Mouse (Mus musculus) mesoderm, embryonic 11.5 days (tissue): ENCODE results near the gene Stam2.

Experiments used
- DNase-seq: peaks from one replicate; pipeline ENCODE4 v3.0.0-alpha.2; 2012; ENCODE audit warnings: low read depth, low spot score

Gene Stam2

DNA sequence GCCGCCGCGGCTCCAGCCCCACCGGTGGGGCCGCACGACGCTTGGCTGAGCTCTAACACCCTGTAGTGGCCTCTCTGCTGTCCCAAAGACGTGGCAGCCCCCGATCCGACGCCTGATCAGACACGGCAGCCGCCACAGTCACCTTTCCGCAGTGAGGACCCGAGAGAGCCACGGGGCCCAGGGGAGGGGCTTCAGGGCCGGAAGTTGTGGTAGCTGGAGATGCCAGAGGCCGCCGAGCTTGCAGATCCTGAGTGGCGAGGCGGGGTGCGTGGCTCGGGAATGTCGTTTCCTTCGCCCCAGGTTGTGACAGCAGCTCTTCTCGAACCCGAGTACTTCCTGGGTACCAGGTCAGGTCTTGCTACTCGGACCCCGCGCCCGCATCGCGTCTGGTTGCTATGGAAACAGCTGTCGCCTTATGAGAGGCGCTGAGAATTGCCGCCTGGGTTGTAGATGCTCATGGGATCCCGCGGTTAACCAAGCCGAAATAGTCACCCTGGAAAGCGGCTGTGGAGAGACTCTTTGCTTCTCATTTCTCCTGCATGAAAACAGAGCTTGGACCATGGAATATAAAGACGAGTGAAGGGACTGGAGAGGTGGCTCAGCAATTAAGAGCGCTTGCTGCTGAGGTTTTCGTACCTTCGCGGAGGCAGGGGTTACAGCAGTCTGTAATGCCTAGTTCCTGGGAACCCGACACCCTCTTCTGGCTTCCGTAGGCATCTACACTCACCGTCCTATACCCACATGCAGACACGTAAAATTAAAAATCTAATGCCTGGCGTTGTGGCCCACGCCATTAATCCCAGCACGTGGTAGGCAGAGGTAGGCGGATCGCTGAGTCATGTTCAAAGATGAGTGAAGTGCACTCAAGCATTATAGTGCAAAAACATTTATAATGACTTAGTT, at the start of gene Stam2:
Stam2 (minus strand) TSS at position 26 of the 903 bp plus-strand sequence.
- DNase-seq = peak; percentile 84

DNA sequence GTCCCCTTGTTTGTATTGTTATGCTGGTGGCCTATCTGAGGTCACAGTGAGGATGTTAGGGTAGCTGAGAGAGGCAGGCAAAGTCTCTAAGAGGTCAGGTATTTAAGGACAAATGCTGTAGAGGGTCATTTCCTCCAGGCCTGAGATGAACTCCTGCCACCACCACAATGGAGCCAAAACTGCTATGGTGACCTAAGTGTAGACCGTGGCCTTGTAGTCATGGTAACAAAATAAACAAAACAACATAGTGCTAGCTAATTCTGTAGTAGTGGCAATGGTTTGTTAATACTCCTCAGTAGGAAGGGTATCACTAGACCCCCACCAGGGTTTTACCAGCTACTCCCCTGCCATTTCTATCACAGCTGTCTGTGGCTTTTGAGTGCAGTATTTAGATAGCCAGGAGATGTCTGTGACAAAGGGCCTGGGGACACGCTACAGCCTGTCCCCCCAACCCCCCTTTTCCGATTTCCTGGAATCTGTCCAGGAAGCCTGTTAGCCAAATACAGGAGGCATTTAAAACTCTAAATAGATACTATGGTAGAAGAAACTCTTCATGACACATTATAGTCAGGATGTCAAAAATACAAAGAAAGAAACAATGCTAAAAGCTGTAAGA, 43.1 kb upstream of the Stam2 start:
- DNase-seq = peak; percentile 26

DNA sequence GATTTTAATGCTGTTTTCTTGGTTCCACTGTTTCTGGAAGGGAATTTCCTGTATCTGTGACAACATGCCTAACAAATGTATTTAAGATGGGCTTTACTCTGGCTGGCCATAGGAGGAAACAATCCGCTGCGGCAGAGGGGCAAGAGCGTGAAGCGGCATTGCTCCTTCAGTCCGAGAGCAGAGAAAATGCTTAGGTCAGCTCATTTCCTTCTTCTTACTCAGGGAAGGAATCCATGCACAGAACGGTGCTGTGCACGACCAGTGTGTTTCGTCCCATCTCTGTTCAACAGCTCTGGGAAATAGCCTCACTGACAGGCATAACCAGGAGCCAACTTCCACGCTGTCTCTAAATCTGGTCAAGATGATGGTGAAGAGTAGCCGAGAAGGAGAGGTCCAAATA, 37.9 kb upstream of the Stam2 start:
- DNase-seq = no peak

DNA sequence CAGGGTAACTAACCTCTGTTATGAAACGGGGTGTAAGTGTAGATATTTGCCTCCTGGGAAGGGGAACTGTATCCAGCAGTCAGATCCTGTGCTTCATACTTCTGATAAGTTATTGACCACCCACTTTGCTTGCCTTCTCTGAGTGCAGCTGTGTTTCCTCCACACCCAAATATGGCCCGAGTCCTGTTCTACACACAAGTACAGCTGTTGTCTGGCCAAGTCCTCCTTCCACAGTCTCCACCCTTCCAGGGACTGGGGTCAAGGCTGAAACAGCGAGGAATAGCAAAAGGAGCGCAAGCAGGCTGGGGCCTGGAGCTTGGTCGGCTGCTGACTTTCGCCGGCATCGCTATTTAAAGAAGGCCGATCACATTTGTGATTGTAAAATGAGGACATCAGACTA, 37.3 kb upstream of the Stam2 start:
- no peak for DNase-seq

DNA sequence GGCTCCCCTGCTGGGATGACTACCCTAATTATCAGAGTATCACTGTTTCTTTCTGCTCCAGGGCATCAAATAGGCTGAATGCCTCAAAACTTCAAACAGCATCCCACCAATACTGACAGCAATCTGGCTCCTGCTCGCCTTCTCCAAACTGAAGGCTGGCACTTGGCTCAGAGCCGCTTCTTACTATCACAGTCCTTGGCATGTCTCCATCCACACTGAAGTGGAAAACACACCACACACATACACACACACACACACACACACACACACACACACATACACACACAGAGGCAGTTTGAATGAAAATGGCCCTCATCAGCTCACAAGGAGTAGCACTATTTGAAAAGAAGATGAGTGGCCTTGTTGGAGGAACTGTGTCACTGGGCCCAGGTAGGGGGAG, 35.8 kb upstream of the Stam2 start:
- no peak for DNase-seq

DNA sequence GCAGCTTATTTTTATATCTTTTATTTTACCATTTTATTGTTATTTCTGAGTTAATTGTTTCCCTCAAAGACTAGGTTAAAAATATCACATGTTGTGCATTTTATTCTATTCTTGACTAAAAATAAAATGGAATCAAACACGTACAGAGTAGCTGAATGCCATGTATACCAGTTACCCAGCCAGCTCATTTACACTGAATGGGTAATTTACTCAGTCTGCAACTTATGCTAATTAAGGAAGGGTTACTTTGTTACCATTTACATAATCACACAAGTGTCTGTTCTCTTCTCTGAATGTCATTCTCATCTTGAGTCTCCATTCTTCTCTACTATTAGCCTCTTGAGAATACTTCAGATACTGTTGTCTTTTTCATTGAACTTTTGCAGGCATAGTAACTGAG, 32.3 kb upstream of the Stam2 start:
- no peak for DNase-seq

DNA sequence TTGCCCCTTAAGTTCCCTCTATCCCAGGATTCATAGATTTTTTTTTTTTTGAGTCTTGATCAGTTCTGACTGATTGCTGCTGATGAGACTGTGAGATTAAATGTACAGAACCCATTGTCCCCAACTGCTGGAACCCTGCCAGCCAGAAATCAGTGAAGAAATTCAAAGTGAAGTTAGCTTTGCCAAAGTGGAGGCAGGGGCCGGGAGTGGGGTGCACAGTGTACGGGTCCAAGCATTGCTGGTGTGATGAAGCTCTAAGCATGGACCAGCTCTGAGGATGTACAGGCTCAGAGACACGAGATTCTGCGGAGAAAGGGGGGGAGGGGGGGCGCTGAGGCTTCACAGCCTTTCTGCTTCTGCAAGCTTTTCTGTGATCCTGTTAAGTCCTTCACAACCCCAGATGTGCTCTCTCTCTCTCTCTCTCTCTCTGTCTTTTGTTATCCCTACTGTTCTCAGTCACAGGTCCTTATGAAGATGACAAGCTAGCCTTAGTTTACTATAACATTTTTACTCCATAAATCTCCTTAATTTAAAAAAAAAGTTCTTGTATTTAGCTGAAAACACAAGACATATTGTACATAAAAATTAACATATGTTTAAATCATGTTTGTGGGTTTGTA, 30.8 kb upstream of the Stam2 start:
- DNase-seq = no peak

DNA sequence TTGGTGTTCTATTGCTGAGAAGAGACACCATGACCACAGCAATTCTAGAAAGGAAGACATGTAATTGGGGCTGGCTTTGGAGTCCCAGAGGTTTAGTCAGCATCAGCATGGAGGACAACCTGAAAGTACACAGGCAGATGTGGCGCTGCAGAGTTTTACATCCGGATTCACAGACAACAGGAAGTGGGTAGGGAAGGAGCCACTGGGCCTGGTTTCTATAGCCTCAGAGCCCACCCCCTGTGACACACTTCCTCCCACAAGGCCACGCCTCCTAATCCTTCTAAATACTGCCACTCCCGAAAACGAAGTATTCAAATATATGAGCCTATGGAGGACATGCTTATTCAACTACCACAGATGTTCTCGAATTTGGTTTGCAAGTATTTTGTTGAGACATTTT, 23.0 kb upstream of the Stam2 start:
- DNase-seq = no peak

DNA sequence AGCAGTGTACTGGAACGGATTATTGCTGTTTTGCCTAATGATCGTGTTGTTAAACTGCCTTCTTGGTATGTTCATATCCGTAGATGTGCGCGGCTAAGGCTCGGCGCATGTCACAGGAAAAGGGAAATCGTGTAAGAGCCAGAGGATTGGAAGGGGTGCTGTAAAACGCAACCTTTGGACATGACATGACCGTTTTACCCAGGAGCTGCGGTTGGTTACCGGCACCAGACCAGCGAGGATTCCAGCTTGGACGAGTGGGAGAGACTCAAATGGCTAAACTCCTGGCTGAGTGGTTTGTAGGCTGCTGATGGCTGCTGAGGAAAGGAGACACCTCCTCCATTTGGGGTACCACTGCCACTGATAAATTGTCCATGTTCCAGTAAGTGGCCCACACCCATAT, 21.8 kb upstream of the Stam2 start:
- peak; percentile 25 for DNase-seq

DNA sequence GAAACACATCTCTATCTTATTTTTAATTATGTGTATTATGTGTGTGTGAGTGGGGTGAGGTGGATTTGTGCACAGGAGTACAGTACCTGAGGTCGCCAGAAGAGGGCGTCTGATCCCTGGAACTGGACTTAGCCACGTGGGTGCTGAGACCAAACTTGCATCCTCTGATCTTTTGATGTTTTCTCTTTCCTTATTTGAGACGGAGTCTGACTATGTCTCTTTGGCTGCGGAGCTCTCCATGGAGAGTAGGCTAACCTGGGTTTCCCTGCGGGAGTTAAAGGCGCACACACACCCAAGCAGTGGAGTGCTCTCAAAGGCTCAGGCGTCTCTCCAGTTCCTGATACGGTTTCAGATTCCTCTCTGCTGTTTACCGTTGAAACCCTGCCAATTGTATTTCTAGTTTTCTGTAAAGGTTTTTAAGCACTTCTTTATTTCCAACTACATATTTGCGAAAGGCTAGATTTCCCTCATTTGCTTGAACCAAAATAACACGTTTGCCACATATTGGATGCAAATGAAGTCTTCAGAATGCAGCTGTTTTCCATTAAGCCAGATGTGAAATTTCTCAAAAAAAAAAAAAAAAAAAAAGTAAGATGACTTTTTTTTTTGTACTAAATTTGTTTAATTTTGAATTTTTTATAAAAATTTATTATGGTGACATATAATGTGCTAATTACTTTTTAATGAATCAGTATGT, 21.1 kb upstream of the Stam2 start:
- DNase-seq = peak; percentile 86

DNA sequence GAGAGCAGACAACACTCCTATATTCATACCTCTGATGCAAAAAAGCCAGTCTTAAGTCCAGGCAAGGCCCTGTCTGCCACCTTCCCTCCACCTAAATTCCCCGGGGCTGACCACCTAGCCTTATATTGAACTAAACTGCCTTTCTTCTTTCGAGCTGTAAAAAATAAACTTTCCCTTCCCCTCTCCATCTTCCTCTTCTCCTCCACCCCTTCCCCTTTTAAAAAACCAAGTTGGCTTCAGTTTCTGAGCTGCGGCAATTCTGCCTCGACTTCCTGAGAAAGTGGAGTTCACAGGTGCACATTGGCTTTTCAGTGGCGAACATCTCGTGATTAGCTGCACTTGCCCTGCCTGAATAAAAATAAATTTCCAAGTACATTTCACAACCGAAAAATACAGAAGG, 20.4 kb upstream of the Stam2 start:
- no peak for DNase-seq

DNA sequence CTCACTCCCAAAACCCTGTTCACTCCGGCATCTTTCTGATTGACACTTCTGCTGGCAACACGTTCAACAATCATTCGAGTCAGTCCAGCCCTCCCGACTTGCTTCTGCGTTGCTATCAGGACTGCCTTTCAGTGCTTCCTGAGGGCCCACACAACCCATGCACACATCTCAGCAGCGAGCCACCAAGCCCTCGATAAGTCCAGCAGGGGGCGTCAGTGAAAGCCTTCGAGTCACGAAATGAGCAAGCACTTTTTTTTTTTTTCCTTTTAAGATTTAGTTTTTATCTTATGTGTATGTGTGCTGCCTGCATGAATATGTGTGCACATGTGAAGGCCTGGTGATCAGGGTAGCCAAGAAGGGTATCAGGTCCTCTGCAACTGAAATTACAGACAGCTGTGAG, 16.5 kb upstream of the Stam2 start:
- DNase-seq = peak; percentile 62

DNA sequence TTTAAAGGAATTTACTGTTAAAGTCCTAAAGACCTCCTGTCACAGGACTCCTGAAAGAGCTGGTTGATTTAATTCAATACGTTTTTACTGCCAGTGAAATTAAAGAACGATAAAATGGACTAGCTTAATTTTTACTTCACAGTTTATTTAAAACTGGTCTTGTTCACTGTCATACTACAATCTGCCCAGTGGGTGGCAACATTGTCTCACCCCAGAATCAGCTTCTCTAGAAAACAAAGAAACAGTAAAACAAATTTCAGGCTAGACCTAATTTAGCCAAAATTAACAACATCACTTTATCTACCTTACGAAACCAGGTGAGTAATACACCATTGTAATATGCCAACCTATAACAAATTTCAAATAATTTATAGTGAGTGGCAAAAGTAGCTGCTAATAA, 14.6 kb upstream of the Stam2 start:
- peak; percentile 54 for DNase-seq

DNA sequence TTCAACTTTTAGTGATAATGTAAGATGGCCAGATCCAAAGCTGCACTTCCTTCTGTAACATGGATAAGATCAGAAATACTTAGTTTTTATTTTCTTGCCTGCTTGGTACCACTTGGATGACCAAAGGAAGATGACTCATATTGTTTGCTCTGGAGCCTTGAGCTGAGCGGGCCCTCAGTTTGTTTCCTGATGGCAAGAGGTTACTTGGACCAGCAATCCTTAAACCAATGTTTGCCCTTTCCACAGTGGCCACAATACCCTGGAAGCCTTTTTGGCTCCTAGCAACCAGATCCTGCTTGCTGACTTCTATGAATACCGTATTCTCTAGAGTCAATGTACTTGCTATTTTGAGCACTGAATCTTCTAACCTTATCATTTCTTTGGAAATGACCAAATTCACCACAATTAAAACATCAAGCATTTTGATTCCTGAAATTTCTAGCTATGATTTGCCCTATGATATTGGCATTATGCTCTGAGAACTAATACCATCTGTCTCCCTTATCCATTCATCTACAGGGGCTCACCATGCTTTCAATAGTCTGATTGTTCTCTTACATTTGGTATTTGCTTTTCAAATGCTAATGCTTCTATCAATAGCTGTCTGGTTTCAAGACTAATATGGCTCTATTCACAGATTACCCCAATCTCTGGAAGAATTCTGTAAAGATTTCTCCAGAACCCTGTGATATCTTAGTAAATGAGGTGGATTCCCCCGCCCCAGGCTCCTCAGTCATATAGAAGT, 11.7 kb upstream of the Stam2 start:
- DNase-seq = no peak

DNA sequence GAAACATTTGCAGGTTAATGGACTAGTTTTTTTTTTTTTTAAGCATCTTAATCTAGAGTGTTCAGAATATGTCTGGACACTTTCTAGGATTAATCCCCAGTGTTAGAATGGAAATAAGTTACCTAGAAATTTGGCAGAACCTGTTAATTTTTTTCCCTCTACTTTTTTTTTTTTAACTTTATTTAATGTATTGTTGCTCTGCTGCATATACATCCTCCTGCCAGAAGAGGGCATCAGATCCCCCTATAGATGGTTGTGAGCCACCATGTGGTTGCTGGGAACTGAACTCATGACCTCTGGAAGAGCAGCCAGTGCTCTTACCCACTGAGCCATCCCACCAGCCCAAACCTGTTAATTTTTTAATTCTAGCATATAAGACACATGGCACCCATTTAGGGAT, 2.0 kb upstream of the Stam2 start:
- DNase-seq = no peak

DNA sequence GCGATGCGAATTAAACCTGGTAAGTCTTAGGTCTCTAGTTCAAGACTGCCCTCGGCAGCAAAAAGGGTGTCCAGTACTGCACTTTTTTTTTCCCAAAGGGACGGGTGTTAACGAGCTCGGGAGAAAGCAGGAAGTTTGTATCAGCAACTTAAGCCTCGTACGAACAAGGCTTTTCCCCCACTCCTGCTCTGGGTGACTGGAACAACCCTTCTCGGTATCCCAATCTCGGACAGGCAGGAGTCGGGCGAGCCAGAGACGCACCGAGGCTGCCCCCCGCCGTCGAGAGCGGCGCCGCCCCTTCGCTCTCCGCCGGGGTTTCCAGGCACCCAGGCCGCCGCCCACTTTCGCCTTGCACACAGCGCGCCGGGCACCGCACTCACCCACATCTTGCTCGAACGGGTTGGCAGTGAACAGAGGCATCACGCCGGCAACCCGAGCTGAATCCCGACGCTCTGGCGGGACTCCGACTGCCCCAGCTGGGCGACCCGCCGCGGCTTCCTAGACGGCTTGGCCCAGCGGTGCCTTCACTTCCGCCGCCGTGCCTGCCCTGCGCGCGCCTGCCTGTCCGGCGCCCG, 313 bp downstream of the Stam2 start:
- peak; percentile 63 for DNase-seq

DNA sequence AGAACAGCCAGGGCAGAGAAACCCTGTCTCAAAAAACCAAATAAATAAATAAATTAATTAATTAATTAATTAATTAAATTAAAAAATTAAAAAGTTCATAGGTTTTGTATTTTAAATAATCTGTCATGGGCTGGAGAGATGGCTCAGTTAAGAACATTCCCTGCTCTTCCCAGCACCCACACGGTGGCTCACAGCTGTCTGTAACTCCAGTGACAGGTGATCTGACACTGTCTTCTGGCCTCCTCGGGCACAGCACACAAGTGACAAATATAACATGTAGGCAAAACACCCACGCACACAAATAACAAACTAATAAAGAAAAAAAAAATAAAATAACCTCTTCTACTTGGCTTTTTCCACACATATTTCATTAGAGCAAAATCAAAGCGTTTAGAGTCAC, 1.5 kb downstream of the Stam2 start:
- no peak for DNase-seq

DNA sequence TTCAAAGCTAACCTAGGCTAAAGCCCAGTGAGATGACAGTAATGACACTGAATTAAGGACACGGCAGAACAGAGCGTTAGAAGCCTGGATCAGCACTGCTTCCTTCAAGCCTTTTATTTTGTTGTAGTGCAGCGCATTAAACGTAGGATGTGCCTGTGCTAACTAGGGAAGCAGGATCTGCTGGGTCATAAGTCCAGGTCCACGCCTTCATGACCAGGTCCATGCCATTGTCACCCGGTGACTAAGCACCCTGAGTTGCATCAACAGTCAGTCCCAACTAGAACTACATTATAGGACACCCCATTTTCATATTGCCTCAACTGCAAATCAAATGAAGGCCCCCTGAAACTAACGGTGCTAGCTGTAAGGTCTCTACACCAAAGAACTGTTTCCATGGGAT, 7.6 kb downstream of the Stam2 start:
- DNase-seq = no peak

DNA sequence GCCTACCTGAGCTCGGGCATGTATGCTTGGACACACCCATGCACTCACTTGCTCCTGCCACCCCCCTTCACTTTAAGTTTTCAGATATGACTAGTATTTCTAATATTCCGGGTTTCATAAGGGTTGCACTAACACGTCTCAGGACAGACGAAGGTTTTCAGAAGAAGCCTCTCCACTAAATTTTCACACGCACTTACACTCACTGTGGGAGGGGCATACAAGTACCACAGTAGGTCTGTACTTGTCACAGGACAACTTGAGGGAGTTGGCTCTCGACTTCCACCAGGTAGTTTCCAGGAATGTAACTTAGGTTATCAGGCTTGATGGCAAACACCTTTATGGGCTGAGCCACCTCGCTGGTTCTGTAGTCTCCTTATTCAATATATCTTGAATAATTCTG, 8.4 kb downstream of the Stam2 start:
- no peak for DNase-seq

DNA sequence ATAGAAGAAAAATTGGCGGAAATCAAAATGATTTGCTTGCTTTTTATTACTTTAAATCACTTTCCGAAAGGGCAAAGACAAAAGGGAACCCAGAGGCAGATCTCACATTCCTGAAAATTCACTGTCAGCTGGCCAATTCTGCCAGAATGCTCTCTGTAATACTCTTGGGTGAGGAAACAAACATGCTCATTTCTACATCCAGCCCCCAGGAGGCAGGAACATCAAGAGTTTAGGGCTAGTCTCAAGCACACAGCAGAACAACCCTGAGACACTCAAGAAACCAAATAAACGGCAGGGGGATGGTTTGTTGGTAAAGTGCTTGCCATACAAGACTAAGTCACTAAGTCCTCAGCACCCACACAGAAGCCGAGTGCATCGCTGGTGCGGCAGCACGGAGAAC, 9.5 kb downstream of the Stam2 start:
- DNase-seq = no peak

DNA sequence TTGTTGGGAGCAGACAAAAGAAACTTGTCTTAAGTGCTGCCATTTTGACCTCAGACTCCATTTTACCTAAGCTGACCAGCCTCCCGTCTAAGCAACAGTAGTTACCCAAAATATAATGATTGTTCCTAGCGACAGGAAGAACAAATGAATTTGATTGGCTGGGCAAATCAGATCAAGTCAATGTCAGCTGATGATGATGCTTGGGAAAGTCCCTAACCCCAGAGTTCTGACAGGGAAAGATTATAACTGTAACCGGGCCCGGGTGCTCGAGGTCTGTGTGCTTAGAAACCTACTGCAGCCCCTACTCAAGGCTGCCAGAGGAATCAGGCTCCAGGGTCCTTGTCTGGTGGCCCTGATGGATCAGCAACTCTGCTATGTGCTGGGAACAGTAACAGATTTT, 10.1 kb downstream of the Stam2 start:
- DNase-seq = no peak
